Mouse (Mus musculus): ENCODE results near the gene Nckap5. TPM values are rescaled to one million over a fixed set of nuclear protein-coding genes. Genes with fewer than 3 reads are reported as not detected.

Nckap5 gene
- polyA plus RNA-seq, 1 experiment from 2014 or later: 6.2 TPM

DNA sequence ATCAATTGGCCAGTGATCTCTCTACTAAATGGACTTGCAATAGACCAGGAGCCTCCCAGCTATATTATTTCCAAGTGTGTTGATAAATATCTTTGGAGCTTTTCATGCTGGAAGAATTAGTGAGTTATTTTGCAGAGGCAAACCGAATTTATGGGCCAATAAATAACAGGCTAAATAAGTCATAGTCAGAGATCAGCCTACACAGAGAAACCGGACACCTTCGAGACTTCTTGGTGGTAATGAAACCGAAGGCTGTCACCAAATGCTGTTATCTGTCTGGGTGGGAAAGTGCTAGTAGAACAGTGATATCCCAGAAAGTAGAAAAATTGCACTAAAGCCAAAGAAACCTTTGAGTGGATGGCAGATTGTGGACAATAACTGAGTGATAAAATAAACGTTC, 213.6 kb downstream of the Nckap5 start:
- Histone ChIP-seq H3K4me1 (ENCODE audit: control insufficient read depth, insufficient read depth, low read length) (no peaks in the 10 kb centered on the region), H3K4me3 (ENCODE audit: low read depth, low read length) (no peak overlapping the region), H3K36me3 (ENCODE audit: control insufficient read depth, insufficient read depth, low read length) (no peaks in the 10 kb centered on the region), H3K27ac (replicated peaks; ENCODE audit: low read depth, low read length) (no peak overlapping the region), H3K9me3 (ENCODE audit: control insufficient read depth, low read length) (0 out of 2 replicates have a peak, but pooled peaks cover 5% of the 10 kb centered on the region), H3K9ac (ENCODE audit: low read depth, low read length) (no peak overlapping the region), H3K27me3 (replicated peaks; ENCODE audit: control insufficient read depth, insufficient read depth, low read length) (no peaks in the 10 kb centered on the region), H3K4me2 (ENCODE audit: low read depth, low read length) (no peak overlapping the region)
- 67% methylated on average over 5 of the region's 5 CpGs for WGBS
- DNase-seq (ENCODE audit: low spot score): no peak
- no peak for ATAC-seq (ENCODE audit: low read depth)

DNA sequence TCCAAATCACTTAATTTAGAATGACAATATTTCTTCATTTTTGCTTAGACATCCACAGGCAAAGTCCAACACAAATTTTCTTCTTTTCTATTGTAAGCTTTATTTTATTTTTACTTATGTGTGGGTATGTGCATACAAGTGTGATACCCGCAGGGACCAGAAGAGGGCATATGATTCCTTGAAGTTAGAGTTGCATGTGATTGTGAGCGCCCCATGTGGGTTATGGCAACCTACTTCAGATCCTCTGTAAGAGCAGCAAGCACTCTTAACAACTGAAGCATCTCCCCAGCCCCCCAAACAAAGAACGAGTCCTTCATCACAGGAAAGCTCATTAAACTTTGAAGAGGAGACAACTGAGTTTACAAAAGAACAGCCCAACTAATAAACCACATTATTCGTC, 217.7 kb downstream of the Nckap5 start:
- Histone ChIP-seq H3K4me1 (ENCODE audit: control insufficient read depth, insufficient read depth, low read length) (no peaks in the 10 kb centered on the region), H3K4me2 (ENCODE audit: low read depth, low read length) (no peak overlapping the region), H3K36me3 (ENCODE audit: control insufficient read depth, insufficient read depth, low read length) (no peaks in the 10 kb centered on the region), H3K9me3 (ENCODE audit: control insufficient read depth, low read length) (0 out of 2 replicates have a peak, but pooled peaks cover 5% of the 10 kb centered on the region), H3K27ac (replicated peaks; ENCODE audit: low read depth, low read length) (no peak overlapping the region), H3K9ac (ENCODE audit: low read depth, low read length) (no peak overlapping the region), H3K4me3 (ENCODE audit: low read depth, low read length) (no peak overlapping the region), H3K27me3 (replicated peaks; ENCODE audit: control insufficient read depth, insufficient read depth, low read length) (no peaks in the 10 kb centered on the region)
- no peak for ATAC-seq (ENCODE audit: low read depth)
- no peak for DNase-seq (ENCODE audit: low spot score)
- WGBS: 84% methylated on average over 4 of the region's 4 CpGs

DNA sequence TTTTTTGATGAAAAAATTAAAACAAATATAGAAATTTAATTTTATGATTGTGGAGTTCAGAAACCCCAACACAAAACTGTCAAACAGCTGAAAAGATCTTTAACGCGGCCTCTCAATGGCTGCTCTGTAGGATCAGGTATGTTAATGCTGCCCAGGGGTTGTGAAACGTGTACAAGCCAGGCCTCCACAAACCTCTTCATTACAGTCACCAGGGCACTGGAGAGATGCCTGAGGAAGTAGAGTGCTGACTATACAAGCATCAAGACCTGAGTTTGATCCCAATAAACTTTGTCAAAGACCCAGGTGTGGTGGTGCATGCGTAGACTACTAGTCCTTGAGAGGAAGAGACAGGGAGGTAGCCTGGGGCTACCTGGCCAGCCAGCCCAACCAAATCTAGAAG, 222.0 kb downstream of the Nckap5 start:
- H3K27me3 ChIP-seq (replicated peaks; ENCODE audit: control insufficient read depth, insufficient read depth, low read length): no peaks in the 10 kb centered on the region
- DNase-seq (ENCODE audit: low spot score): no peak
- H3K27ac ChIP-seq (replicated peaks; ENCODE audit: low read depth, low read length): no peak overlapping the region
- 83% methylated on average over 4 of the region's 4 CpGs for WGBS
- no peaks in the 10 kb centered on the region for H3K9me3 ChIP-seq (ENCODE audit: control insufficient read depth, low read length)
- no peak overlapping the region for H3K4me3 ChIP-seq (ENCODE audit: low read depth, low read length)
- no peaks in the 10 kb centered on the region for H3K36me3 ChIP-seq (ENCODE audit: control insufficient read depth, insufficient read depth, low read length)
- no peak overlapping the region for H3K4me2 ChIP-seq (ENCODE audit: low read depth, low read length)
- H3K4me1 ChIP-seq (ENCODE audit: control insufficient read depth, insufficient read depth, low read length): no peaks in the 10 kb centered on the region
- ATAC-seq (ENCODE audit: low read depth): no peak
- no peak overlapping the region for H3K9ac ChIP-seq (ENCODE audit: low read depth, low read length)

DNA sequence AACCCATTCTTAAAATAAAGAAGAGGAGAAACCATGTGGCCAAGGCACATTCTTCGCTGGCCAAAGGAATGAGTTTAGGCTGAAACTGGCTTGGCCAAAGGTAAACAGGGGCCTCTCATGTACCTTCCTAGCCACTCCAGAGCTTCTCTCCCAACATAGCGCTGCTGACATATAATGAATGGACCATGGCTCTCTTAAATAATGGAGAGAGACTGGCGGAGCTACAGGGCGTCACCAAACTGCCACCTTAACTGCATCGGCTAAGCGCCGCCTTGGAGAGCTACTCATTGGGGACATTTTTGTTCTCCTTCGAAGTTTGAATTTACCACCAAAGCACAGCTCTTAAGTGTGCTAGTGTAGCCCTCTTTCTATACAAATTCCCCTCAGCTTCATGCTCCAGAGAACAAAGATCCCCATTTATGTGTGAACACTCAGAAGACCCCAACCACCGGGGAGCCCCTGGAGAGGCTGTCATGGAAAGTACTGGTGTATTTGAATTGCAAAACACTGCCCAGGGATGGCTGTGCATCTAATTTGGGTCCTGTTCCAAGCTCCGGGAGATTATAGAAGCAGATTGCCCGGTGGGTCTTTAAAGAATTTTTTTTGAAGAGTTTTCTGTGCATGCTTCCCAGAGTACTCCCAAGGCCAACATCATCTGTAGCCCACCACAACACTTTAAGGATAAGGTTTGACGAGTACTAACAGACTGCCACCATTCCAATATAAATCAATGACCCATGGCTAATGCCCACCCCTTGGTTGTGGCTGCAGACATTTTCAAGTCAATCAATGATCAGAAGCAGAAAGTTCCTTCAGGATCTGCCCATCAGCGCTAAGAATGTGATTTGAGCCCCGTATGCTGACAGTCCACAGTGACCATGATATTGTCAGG, 224.2 kb downstream of the Nckap5 start:
- H3K9ac ChIP-seq (ENCODE audit: low read depth, low read length): no peak overlapping the region
- H3K36me3 ChIP-seq (ENCODE audit: control insufficient read depth, insufficient read depth, low read length): no peaks in the 10 kb centered on the region
- no peak for DNase-seq (ENCODE audit: low spot score)
- no peak overlapping the region for H3K27ac ChIP-seq (replicated peaks; ENCODE audit: low read depth, low read length)
- H3K4me2 ChIP-seq (ENCODE audit: low read depth, low read length): no peak overlapping the region
- no peaks in the 10 kb centered on the region for H3K9me3 ChIP-seq (ENCODE audit: control insufficient read depth, low read length)
- no peaks in the 10 kb centered on the region for H3K27me3 ChIP-seq (replicated peaks; ENCODE audit: control insufficient read depth, insufficient read depth, low read length)
- 78% methylated on average over 14 of the region's 14 CpGs for WGBS
- ATAC-seq (ENCODE audit: low read depth): no peak
- no peak overlapping the region for H3K4me3 ChIP-seq (ENCODE audit: low read depth, low read length)
- no peaks in the 10 kb centered on the region for H3K4me1 ChIP-seq (ENCODE audit: control insufficient read depth, insufficient read depth, low read length)

DNA sequence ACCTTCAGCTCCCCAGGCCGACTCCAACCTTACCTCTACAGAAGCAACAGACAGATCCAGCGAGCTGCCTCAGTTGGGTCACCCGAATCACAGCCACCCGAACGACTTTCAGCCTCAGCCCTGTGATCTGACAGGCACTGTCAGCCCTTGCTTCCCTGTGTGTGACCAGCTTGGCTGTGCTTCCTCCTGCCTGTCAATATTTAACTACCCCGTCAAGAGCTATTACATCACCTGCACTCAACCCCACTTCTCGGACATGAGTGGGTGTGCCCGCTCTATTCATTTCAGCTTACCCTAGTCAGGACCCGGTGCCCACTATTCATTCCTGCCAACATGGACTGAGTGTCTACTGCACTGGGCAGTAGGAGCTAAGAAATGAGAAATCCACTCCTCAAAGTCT, 226.0 kb downstream of the Nckap5 start:
- no peak for ATAC-seq (ENCODE audit: low read depth)
- Histone ChIP-seq H3K4me3 (ENCODE audit: low read depth, low read length) (no peak overlapping the region), H3K9me3 (ENCODE audit: control insufficient read depth, low read length) (no peaks in the 10 kb centered on the region), H3K4me2 (ENCODE audit: low read depth, low read length) (no peak overlapping the region), H3K27me3 (replicated peaks; ENCODE audit: control insufficient read depth, insufficient read depth, low read length) (no peaks in the 10 kb centered on the region), H3K9ac (ENCODE audit: low read depth, low read length) (no peak overlapping the region), H3K27ac (replicated peaks; ENCODE audit: low read depth, low read length) (no peak overlapping the region), H3K4me1 (ENCODE audit: control insufficient read depth, insufficient read depth, low read length) (no peaks in the 10 kb centered on the region), H3K36me3 (ENCODE audit: control insufficient read depth, insufficient read depth, low read length) (no peaks in the 10 kb centered on the region)
- DNase-seq (ENCODE audit: low spot score): no peak
- WGBS: 85% methylated on average over 9 of the region's 9 CpGs

DNA sequence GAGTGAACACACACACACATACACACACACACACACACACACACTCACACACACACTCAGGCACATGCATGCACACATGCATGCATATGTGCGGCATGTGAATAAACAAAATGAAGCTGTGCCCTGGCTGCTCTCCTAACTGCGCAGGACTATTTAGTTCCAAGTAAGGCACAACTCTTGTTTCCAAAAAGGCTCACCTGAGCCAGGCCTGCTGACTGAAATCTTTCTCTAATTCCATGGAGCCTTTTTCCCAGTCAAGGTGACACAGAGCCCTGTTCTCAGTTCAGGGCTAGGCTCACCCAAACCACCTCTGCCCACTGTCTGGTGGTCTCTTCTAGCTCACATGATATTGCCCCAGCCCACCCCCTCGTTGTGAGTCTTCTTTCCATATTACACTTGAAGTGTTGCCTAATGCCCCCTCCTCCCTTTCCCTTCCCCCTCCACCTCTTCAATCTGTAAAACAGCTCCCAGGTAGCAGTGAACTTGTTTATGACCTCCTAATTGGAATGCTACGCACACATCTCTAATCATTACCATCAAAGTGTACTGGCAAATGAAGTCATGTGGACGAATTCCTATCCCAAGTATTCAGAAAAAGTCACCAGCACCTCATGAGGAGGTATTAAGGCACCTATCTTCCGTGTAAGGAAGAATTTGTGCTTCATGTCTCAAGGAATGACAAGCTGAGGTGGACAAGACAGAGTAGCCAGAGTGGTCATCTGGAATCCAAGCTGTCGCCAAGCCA, 226.7 kb downstream of the Nckap5 start:
- WGBS: 82% methylated on average over 7 of the region's 7 CpGs
- DNase-seq (ENCODE audit: low spot score) (no peak), ATAC-seq (ENCODE audit: low read depth) (no peak)
- Histone ChIP-seq H3K4me2 (ENCODE audit: low read depth, low read length) (no peak overlapping the region), H3K27ac (replicated peaks; ENCODE audit: low read depth, low read length) (no peak overlapping the region), H3K9ac (ENCODE audit: low read depth, low read length) (no peak overlapping the region), H3K9me3 (ENCODE audit: control insufficient read depth, low read length) (no peaks in the 10 kb centered on the region), H3K4me3 (ENCODE audit: low read depth, low read length) (no peak overlapping the region), H3K36me3 (ENCODE audit: control insufficient read depth, insufficient read depth, low read length) (no peaks in the 10 kb centered on the region), H3K4me1 (ENCODE audit: control insufficient read depth, insufficient read depth, low read length) (no peaks in the 10 kb centered on the region), H3K27me3 (replicated peaks; ENCODE audit: control insufficient read depth, insufficient read depth, low read length) (no peaks in the 10 kb centered on the region)

DNA sequence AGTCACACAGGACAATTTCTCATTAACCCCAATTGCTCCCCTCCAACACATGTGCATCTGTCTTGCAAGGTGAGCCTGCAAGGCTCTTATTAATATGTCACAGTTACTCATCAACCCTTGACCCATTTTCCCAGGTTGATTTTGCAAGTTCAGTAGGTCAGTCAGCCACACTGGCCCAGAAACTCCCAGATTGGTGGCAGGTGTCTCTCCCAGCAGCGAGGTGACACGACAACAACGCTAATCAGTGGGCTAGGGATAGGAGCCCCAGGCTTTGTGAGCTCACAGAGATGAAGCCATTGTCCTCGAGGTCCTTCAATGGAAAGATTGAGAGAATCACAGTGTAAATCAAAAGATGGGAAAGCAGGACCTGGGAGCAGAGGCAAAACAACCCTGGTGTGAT, 230.0 kb downstream of the Nckap5 start:
- Histone ChIP-seq H3K4me2 (ENCODE audit: low read depth, low read length) (no peak overlapping the region), H3K4me1 (ENCODE audit: control insufficient read depth, insufficient read depth, low read length) (no peaks in the 10 kb centered on the region; the same call in 1 of the 2 replicates), H3K27ac (replicated peaks; ENCODE audit: low read depth, low read length) (no peak overlapping the region), H3K4me3 (ENCODE audit: low read depth, low read length) (no peak overlapping the region), H3K9ac (ENCODE audit: low read depth, low read length) (no peak overlapping the region), H3K27me3 (replicated peaks; ENCODE audit: control insufficient read depth, insufficient read depth, low read length) (no peaks in the 10 kb centered on the region), H3K9me3 (ENCODE audit: control insufficient read depth, low read length) (no peaks in the 10 kb centered on the region), H3K36me3 (ENCODE audit: control insufficient read depth, insufficient read depth, low read length) (no peaks in the 10 kb centered on the region)
- no peak for DNase-seq (ENCODE audit: low spot score)
- no peak for ATAC-seq (ENCODE audit: low read depth)
- 36% methylated on average over 4 of the region's 4 CpGs for WGBS

DNA sequence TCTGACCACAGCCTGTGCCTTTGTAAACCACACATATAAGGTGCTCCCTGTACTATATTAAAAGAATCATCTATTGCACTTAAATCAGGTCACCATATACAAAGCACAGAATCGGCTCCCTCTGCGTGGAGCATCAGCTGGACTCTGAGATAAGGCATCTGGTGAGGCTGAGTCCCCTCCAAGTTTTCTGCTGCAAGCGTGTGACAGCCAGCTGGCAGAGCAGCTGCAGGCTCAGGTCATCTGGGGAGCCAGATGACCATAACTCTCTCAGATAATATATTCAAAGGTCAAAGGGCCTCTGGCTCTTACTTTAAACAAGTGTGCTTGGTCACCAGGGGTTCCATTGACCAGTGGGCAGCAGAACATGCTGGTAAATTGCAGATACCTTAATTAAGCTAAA, 233.2 kb downstream of the Nckap5 start:
- no peak overlapping the region for H3K4me2 ChIP-seq (ENCODE audit: low read depth, low read length)
- no peaks in the 10 kb centered on the region for H3K27me3 ChIP-seq (replicated peaks; ENCODE audit: control insufficient read depth, insufficient read depth, low read length)
- H3K27ac ChIP-seq (replicated peaks; ENCODE audit: low read depth, low read length): no peak overlapping the region
- H3K4me3 ChIP-seq (ENCODE audit: low read depth, low read length): no peak overlapping the region
- no peaks in the 10 kb centered on the region for H3K36me3 ChIP-seq (ENCODE audit: control insufficient read depth, insufficient read depth, low read length)
- 64% methylated on average over 3 of the region's 3 CpGs for WGBS
- DNase-seq (ENCODE audit: low spot score) (peak; percentile 38), ATAC-seq (ENCODE audit: low read depth) (peak; percentile 36; the same call in 1 of the 2 replicates)
- no peak overlapping the region for H3K9ac ChIP-seq (ENCODE audit: low read depth, low read length)
- peaks cover 3% of the 10 kb centered on the region; the same call in 1 of the 2 replicates for H3K4me1 ChIP-seq (ENCODE audit: control insufficient read depth, insufficient read depth, low read length)
- H3K9me3 ChIP-seq (ENCODE audit: control insufficient read depth, low read length): no peaks in the 10 kb centered on the region
